Mouse (Mus musculus): ENCODE results near the gene Fam98b.

Fam98b gene

GRCm38 (mm10) chr2:117303391-117304350 is 54.1 kb downstream of the Fam98b start:
- DNase-seq (ENCODE audit: low read depth), result no peak

- no peak for DNase-seq (ENCODE audit: low read depth)
Measured at GRCm38 (mm10) chr2:117304941-117305340, 55.4 kb downstream of the Fam98b start.

GRCm38 (mm10) chr2:117307959-117308358 is 58.4 kb downstream of the Fam98b start:
- no peak for DNase-seq (ENCODE audit: low read depth)

- DNase-seq (ENCODE audit: low read depth), result no peak
Measured at GRCm38 (mm10) chr2:117309046-117309445, 59.5 kb downstream of the Fam98b start.

- DNase-seq (ENCODE audit: low read depth), result no peak
Measured at GRCm38 (mm10) chr2:117311349-117311748, 61.8 kb downstream of the Fam98b start.

- DNase-seq (ENCODE audit: low read depth), result no peak
Measured at GRCm38 (mm10) chr2:117312030-117312429, 62.5 kb downstream of the Fam98b start.

- DNase-seq (ENCODE audit: low read depth), result peak; percentile 39
Measured at GRCm38 (mm10) chr2:117312441-117312895, 62.9 kb downstream of the Fam98b start.

GRCm38 (mm10) chr2:117313586-117314235 is 64.2 kb downstream of the Fam98b start:
- no peak for DNase-seq (ENCODE audit: low read depth)

GRCm38 (mm10) chr2:117318991-117319390 is 69.5 kb downstream of the Fam98b start:
- no peak for DNase-seq (ENCODE audit: low read depth)

Measured in fibroblast of lung, adult 2 months (primary cell).